Mouse (Mus musculus) heart, adult 9 months (tissue): Measurements from ENCODE around the gene Dhx58.

Source experiments
- DNase-seq, 2 experiments: peaks; one replicate each; pipeline ENCODE4 v3.0.0; 2022; ENCODE audit warnings: low spot score in 2 of 2

Dhx58 gene

GRCm38 (mm10) chr11:100703851-100704531 lies at the start of gene Dhx58:
Dhx58 (minus strand) TSS chr11:100704271.
- peak; percentile 46 to 56 for DNase-seq

GRCm38 (mm10) chr11:100752294-100752693 lies 48.2 kb upstream of the Dhx58 start:
- DNase-seq, result no peak

- DNase-seq, result no peak
These were observed 46.1 kb upstream of the Dhx58 start for GRCm38 (mm10) chr11:100750127-100750526.

- DNase-seq, result no peak
These were observed 45.4 kb upstream of the Dhx58 start for GRCm38 (mm10) chr11:100749469-100749868.

GRCm38 (mm10) chr11:100748620-100749019 lies 44.5 kb upstream of the Dhx58 start:
- no peak for DNase-seq

- DNase-seq, result no peak
These were observed 43.0 kb upstream of the Dhx58 start for GRCm38 (mm10) chr11:100747114-100747513.

GRCm38 (mm10) chr11:100746546-100746945 lies 42.5 kb upstream of the Dhx58 start:
- no peak for DNase-seq

- DNase-seq, result no peak
These were observed 41.0 kb upstream of the Dhx58 start for GRCm38 (mm10) chr11:100745085-100745484.

GRCm38 (mm10) chr11:100741348-100741747 lies 37.3 kb upstream of the Dhx58 start:
- DNase-seq, result peak in 1 of 2 experiments; percentile 51

GRCm38 (mm10) chr11:100738749-100739148 lies 34.7 kb upstream of the Dhx58 start:
- DNase-seq, result no peak

GRCm38 (mm10) chr11:100738066-100738604 lies 34.1 kb upstream of the Dhx58 start, which contains the start of gene Rab5c:
Rab5c (minus strand) TSS chr11:100738215.
- peak; percentile 99 to 100 for DNase-seq

- no peak for DNase-seq
These were observed 33.1 kb upstream of the Dhx58 start for GRCm38 (mm10) chr11:100737105-100737733.

GRCm38 (mm10) chr11:100736746-100737080 lies 32.6 kb upstream of the Dhx58 start:
- no peak for DNase-seq

GRCm38 (mm10) chr11:100735954-100736745 lies 32.1 kb upstream of the Dhx58 start:
- DNase-seq, result no peak

- no peak for DNase-seq
These were observed 31.2 kb upstream of the Dhx58 start for GRCm38 (mm10) chr11:100735134-100735865.

GRCm38 (mm10) chr11:100730477-100731205 lies 26.6 kb upstream of the Dhx58 start:
- DNase-seq, result peak in 1 of 2 experiments; percentile 61

- no peak for DNase-seq
These were observed 25.9 kb upstream of the Dhx58 start for GRCm38 (mm10) chr11:100729976-100730375.

- no peak for DNase-seq
These were observed 24.5 kb upstream of the Dhx58 start for GRCm38 (mm10) chr11:100728601-100729000.

GRCm38 (mm10) chr11:100727201-100727600 lies 23.1 kb upstream of the Dhx58 start:
- DNase-seq, result no peak

- peak; percentile 55 to 75 for DNase-seq
These were observed 20.9 kb upstream of the Dhx58 start for GRCm38 (mm10) chr11:100724919-100725512.
